Mouse (Mus musculus) hindbrain, embryonic 16.5 days (tissue): ENCODE measurements at regions not wholly inside any gene's neighbourhood (a gene's known extent, or its start where the extent isn't known, plus 50 kb on each side); places are given as distances from the start of the nearest gene placed in this dataset.
A peak's percentile ranks its signal among the peaks of the same experiment; 100 is the strongest.

ENCODE experiments used
- ATAC-seq: fragments of 200-750 bp; cut with Nextera tagmentation; 2 replicates; pipeline ENCODE4 v1.8.0; 2017; ENCODE audit warnings: moderate TSS enrichment, moderate library complexity
- H3K27ac ChIP-seq: fragments of 300-500 bp; sonication (generic); 2 replicates; pipeline ENCODE4 v1.5.1; 2014; ENCODE audit warnings: low read depth, mild to moderate bottlenecking, control low read depth, low read length, moderate library complexity
- H3K27me3 ChIP-seq: fragments of 300-500 bp; sonication (generic); replicated peaks from 2 replicates; pipeline ENCODE4 v1.6.1; 2014; ENCODE audit warnings: low read length; ENCODE audit not compliant: control insufficient read depth, insufficient read depth
- H3K36me3 ChIP-seq: fragments of 300-500 bp; sonication (generic); 2 replicates; pipeline ENCODE4 v1.6.1; 2014; ENCODE audit warnings: mild to moderate bottlenecking, low read length, moderate library complexity, mixed read lengths; ENCODE audit not compliant: control insufficient read depth, insufficient read depth
- H3K4me1 ChIP-seq: fragments of 300-500 bp; sonication (generic); 2 replicates; pipeline ENCODE4 v1.6.1; 2014; ENCODE audit warnings: low read depth, low read length; ENCODE audit not compliant: control insufficient read depth, insufficient read depth
- H3K4me2 ChIP-seq: fragments of 300-500 bp; sonication (generic); 2 replicates; pipeline ENCODE4 v1.6.1; 2014; ENCODE audit warnings: mild to moderate bottlenecking, low read length, control low read depth, moderate library complexity
- H3K4me3 ChIP-seq: fragments of 300-500 bp; sonication (generic); 2 replicates; pipeline ENCODE4 v1.5.1; 2014; ENCODE audit warnings: mild to moderate bottlenecking, low read length, control low read depth, moderate library complexity
- H3K9ac ChIP-seq: fragments of 300-500 bp; sonication (generic); 2 replicates; pipeline ENCODE4 v1.6.1; 2014; ENCODE audit warnings: low read depth, mild to moderate bottlenecking, control low read depth, low read length, moderate library complexity
- H3K9me3 ChIP-seq: fragments of 300-500 bp; sonication (generic); 2 replicates; pipeline ENCODE4 v1.6.1; 2014; ENCODE audit warnings: mild to moderate bottlenecking, low read length, moderate library complexity; ENCODE audit not compliant: control insufficient read depth
- WGBS: fragments of 180-500 bp; shearing (Covaris S2); extraction: QIAGEN DNeasy Blood & Tissue Kit; methylation state at CpG from one replicate; pipeline ENCODE4 v1.1.7; 2014; 5-methylcytosine and 5-hydroxymethylcytosine counted together

DNA sequence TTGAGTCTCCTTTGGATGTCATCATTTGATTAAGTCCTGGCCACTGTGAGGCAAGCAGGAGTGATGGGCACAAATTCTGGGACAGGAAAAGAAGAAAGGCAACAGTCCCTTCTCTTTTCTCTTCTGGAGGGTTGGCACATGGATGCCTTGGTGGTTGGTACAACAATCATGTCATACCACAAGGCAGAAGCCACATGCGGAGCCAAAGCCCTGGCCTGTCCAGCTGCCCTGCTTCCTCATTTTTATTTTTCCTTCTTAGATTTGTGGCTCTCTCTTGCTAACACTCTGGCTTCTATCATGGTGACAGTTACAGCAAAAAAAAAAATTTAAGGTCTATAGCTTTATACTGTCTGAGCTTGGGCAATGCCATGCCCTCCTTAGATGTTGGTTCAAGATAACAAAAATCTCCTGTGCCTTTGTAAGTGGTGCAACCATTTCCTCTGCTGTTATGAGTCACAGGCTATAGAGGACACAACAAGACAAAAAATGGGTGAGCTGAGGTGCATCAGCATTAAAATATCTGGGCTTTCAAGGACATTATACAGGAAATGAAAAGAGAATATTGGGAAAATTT lies 158.2 kb downstream of the Evx1 start:
- no peaks in the 10 kb centered on the region for H3K27me3 ChIP-seq
- WGBS = 100% methylated on average over 1 of the region's 1 CpGs
- H3K36me3 ChIP-seq = no peaks in the 10 kb centered on the region
- H3K4me2 ChIP-seq = no peak overlapping the region
- H3K4me1 ChIP-seq = peaks cover 3% of the 10 kb centered on the region
- no peak overlapping the region for H3K9ac ChIP-seq
- no peaks in the 10 kb centered on the region for H3K9me3 ChIP-seq
- no peak overlapping the region for H3K27ac ChIP-seq
- no peak overlapping the region for H3K4me3 ChIP-seq
- ATAC-seq = no peak

DNA sequence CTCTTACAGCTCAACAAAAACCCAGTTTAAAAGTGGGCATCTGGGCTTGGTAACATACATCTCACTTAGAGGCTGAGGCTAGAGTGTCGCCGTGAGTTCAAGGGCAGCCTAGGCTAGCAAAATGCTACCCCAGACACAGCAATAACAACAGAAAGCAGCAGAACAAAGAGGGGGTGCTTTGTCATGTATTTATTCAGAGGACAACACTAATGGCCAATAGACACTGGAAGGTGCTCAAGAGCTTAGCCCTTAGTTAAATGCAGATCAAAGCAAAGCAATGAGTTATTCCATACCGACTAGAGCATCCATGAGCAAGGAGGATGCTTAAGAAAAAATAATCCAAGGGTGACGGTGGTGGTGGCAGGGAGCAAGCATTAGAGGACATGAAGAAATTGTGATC lies 158.7 kb downstream of the Evx1 start:
- WGBS = 81% methylated on average over 4 of the region's 4 CpGs
- no peak for ATAC-seq
- no peak overlapping the region for H3K4me2 ChIP-seq

DNA sequence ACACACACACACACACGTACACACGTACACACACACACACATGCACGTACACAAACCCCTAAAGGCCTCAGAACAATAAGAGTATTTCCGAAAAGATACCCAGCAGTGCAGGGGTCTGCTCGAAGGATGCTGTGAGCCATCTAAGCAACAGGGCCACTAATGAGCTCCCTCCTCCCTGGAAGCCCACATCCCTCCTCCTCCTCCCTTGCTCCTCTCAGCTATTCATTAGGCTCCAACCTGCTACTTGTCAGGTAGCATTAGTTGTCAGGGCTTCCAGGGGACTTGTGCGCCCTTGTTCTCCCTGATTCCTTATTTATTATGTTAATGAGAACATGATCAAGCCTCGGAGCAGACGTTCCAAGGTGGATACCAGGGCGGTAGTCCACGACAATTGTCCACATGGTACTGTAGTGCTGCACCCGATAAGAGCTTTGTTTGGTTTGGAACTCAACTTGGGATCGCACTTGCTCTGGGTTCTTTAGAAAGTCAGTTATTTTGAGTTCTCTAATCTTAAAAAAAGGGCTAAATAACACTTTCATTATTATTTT lies 159.8 kb downstream of the Evx1 start:
- Histone ChIP-seq H3K4me2 (no peak overlapping the region), H3K9ac (no peak overlapping the region), H3K36me3 (no peaks in the 10 kb centered on the region), H3K9me3 (no peaks in the 10 kb centered on the region), H3K4me1 (peaks cover 3% of the 10 kb centered on the region), H3K27me3 (no peaks in the 10 kb centered on the region), H3K27ac (no peak overlapping the region), H3K4me3 (no peak overlapping the region)
- 0 out of 2 replicates have a peak, but pooled peaks have one; percentile 11 for ATAC-seq
- 55% methylated on average over 12 of the region's 12 CpGs for WGBS

More for the DNA sequence above, 158.7 kb downstream of the Evx1 start:
- no peak overlapping the region for H3K27ac ChIP-seq
- no peak overlapping the region for H3K9ac ChIP-seq
- no peaks in the 10 kb centered on the region for H3K9me3 ChIP-seq
- H3K36me3 ChIP-seq = no peaks in the 10 kb centered on the region
- H3K4me1 ChIP-seq = peaks cover 3% of the 10 kb centered on the region
- no peak overlapping the region for H3K4me3 ChIP-seq
- H3K27me3 ChIP-seq = no peaks in the 10 kb centered on the region

DNA sequence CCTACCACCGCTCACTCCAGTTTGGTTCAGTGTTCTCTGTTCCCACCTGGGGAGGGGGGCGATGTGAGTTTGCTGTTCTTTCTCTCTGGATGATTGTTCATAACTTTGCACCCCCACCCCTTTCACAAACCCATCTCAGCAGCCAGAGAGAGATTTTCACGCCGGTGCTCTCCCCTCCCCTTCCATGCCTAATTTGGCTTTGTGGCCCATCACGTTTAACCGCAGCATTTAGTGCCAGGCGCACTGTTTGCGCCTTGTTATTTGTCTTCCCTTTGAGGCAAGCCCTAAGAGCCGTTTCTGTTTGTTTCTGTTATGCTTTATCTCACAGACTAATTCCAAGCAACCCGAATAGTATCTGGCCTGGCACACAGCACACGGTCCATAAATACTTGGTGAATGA lies 160.6 kb downstream of the Evx1 start:
- 32% methylated on average over 11 of the region's 11 CpGs for WGBS
- no peaks in the 10 kb centered on the region for H3K36me3 ChIP-seq
- no peak for ATAC-seq
- H3K9me3 ChIP-seq = no peaks in the 10 kb centered on the region
- H3K4me2 ChIP-seq = no peak overlapping the region
- peaks cover 3% of the 10 kb centered on the region for H3K4me1 ChIP-seq
- H3K27ac ChIP-seq = no peak overlapping the region
- no peak overlapping the region for H3K4me3 ChIP-seq
- H3K27me3 ChIP-seq = no peaks in the 10 kb centered on the region
- H3K9ac ChIP-seq = no peak overlapping the region

DNA sequence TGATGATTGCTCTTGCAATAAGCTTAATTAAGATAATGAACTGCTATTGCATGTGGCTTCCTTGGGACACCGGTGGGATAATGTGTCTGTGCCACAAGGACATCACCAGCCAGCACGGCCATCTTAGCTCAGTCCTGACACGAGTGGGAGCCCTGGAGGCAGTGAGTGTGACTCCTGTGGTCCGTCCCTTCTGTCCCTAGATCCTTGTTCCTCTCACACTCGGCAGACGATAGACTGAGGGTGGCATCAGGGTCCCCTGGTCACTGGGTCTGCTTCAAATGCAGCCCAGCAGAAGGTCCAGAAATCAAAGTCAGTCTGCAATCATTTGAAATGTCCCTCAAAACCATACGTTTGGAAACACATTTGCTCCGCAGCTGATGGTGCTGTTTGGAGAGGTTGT lies 162.4 kb downstream of the Evx1 start:
- ATAC-seq = no peak
- WGBS = 80% methylated on average over 8 of the region's 8 CpGs
- H3K27ac ChIP-seq = no peak overlapping the region
- H3K9ac ChIP-seq = no peak overlapping the region
- no peak overlapping the region for H3K4me3 ChIP-seq
- H3K36me3 ChIP-seq = no peaks in the 10 kb centered on the region
- H3K4me2 ChIP-seq = no peak overlapping the region
- H3K9me3 ChIP-seq = no peaks in the 10 kb centered on the region
- H3K4me1 ChIP-seq = peaks cover 3% of the 10 kb centered on the region
- no peaks in the 10 kb centered on the region for H3K27me3 ChIP-seq

DNA sequence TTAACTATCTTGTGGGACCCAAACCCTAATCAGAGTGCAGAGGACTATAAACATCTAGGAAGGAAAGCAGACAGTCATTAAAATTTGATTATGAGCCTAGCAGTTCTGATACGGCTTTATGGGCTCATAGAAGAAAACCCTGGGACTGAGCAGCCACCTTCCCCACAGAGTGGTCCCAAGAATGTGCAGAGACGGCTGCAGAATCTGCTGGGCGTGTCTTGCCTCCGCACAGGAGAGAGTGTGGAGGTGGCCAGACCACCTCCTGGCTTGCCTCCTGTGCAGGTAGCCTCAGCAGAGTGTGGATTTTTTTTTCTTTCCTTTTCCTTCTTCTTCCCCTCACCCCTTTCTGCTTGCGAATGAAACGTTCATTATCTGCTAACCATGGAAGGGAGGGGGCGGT lies 163.3 kb downstream of the Hibadh start:
- Histone ChIP-seq H3K36me3 (no peaks in the 10 kb centered on the region), H3K4me2 (no peak overlapping the region), H3K9ac (no peak overlapping the region), H3K27ac (no peak overlapping the region), H3K4me3 (no peak overlapping the region), H3K4me1 (peaks cover 3% of the 10 kb centered on the region), H3K9me3 (no peaks in the 10 kb centered on the region), H3K27me3 (no peaks in the 10 kb centered on the region)
- 70% methylated on average over 7 of the region's 7 CpGs for WGBS
- ATAC-seq = no peak

DNA sequence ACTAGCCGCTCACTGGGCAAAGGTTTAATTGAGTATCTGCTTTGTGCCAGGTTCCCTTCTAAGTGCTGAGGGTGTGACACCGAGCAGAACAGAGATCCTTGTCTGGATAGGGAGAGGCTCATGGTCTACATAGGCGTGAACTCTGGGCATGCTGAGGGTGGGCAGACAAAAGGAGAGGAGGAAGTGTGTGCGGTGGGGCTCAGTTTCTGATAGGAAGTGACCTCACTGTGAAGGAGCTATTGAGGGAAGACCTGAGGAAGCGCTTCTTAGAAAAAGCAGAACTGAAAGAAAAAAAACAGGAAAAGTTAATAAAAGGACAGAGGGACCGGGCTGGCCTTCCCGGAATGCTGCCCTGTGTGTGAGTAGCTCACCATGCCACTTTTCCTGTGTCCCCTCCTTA lies 162.8 kb downstream of the Hibadh start:
- H3K9ac ChIP-seq = no peak overlapping the region
- H3K27ac ChIP-seq = no peak overlapping the region
- 86% methylated on average over 7 of the region's 7 CpGs for WGBS
- H3K4me2 ChIP-seq = no peak overlapping the region
- H3K9me3 ChIP-seq = no peaks in the 10 kb centered on the region
- peaks cover 3% of the 10 kb centered on the region for H3K4me1 ChIP-seq
- H3K27me3 ChIP-seq = no peaks in the 10 kb centered on the region
- H3K4me3 ChIP-seq = no peak overlapping the region
- no peaks in the 10 kb centered on the region for H3K36me3 ChIP-seq
- no peak for ATAC-seq

DNA sequence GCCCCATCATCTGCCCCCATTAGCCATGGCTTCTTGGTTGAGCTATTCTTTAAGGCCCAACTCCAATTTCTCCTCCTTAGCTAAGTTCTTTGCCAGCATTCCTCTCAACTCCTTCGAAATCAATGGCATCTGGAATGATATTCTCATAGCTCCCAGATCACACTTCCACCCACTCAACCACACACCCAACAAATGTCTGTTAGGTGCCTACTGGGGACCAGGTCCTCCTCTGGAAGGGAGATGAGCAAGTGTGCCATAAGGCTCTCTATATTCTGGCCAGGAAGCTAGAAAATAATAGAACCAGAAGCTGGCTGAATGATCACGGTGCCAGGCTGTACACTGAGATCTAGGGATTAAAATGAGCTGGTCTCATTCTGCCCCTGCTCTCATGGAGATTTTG lies 161.6 kb downstream of the Hibadh start:
- Histone ChIP-seq H3K27ac (no peak overlapping the region), H3K36me3 (no peaks in the 10 kb centered on the region), H3K27me3 (no peaks in the 10 kb centered on the region), H3K4me3 (no peak overlapping the region), H3K4me2 (no peak overlapping the region), H3K4me1 (peaks cover 3% of the 10 kb centered on the region; the same call in 1 of the 2 replicates), H3K9me3 (no peaks in the 10 kb centered on the region), H3K9ac (no peak overlapping the region)
- 80% methylated on average over 2 of the region's 2 CpGs for WGBS
- no peak for ATAC-seq

DNA sequence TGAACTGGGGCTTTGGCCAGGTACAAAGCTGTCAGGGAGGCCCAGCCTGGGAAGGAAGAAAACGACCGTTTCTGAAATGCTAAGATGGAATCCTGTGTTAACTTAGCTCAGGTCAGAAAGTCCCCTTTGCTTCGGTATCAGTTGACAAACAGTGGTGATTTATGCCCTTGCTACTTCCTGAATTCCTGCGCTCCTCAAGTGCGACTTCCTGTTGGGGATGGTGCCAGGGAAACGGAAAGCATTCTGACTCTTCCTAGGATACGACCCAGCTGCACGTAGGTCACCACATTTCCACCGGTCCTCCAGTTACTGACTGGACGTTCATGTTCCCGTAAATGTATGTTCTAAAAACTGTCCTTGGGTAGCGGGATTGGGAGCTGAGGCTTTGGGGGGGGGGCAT lies 161.0 kb downstream of the Hibadh start:
- Histone ChIP-seq H3K4me3 (no peak overlapping the region), H3K27me3 (no peaks in the 10 kb centered on the region), H3K4me1 (no peaks in the 10 kb centered on the region), H3K9ac (no peak overlapping the region), H3K9me3 (no peaks in the 10 kb centered on the region), H3K36me3 (no peaks in the 10 kb centered on the region), H3K4me2 (no peak overlapping the region), H3K27ac (no peak overlapping the region)
- no peak for ATAC-seq
- 63% methylated on average over 12 of the region's 12 CpGs for WGBS

DNA sequence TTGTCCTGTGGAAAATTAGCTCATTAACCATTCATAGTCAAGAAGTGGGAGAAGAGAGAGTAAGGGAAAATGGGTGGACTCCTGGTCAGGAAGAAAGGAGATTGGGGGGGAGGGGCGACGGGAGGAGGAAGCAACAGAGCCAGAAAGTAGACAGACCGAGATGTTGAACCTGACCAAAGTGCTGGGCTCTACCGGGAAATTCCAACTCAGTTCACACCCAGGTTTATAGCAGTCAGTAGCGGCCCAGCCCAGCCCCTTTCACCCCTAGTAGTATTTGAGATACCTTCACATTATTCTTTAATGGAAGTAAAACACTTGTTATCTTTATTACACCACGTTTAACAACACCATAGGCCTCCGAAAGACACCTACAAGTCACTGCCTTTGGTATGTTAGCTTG lies 158.2 kb downstream of the Hibadh start:
- H3K4me2 ChIP-seq = no peak overlapping the region
- 89% methylated on average over 7 of the region's 7 CpGs for WGBS
- no peaks in the 10 kb centered on the region for H3K27me3 ChIP-seq
- H3K27ac ChIP-seq = no peak overlapping the region
- H3K4me1 ChIP-seq = no peaks in the 10 kb centered on the region
- H3K9me3 ChIP-seq = no peaks in the 10 kb centered on the region
- no peak overlapping the region for H3K4me3 ChIP-seq
- no peak for ATAC-seq
- no peak overlapping the region for H3K9ac ChIP-seq
- H3K36me3 ChIP-seq = no peaks in the 10 kb centered on the region
